Mouse (Mus musculus) MEL-GATA-1-ER (cell line): ENCODE measurements around the gene Cox4i1.

Experiments
- DNase-seq: peaks from one replicate; pipeline ENCODE4 v3.0.0-alpha.2; 2012; ENCODE audit warnings: low read depth; ENCODE audit errors: extremely low read depth

The Cox4i1 gene

GRCm38 (mm10) chr8:120667561-120668373, at the start of gene Cox4i1, which contains the start of gene Gm27021:
Gene Cox4i1 (plus strand): TSS chr8:120668222.
Gene Gm27021 (minus strand): TSS chr8:120668079.
- DNase-seq: no peak

- DNase-seq: no peak
Measured at GRCm38 (mm10) chr8:120619235-120620180, 48.5 kb upstream of the Cox4i1 start.

- DNase-seq: no peak
Measured at GRCm38 (mm10) chr8:120620441-120620840, 47.6 kb upstream of the Cox4i1 start.

- no peak for DNase-seq
Measured at GRCm38 (mm10) chr8:120622161-120622560, 45.9 kb upstream of the Cox4i1 start.

GRCm38 (mm10) chr8:120623608-120624007, 44.4 kb upstream of the Cox4i1 start:
- no peak for DNase-seq

GRCm38 (mm10) chr8:120626461-120626860, 41.6 kb upstream of the Cox4i1 start:
- DNase-seq: no peak

- DNase-seq: no peak
Measured at GRCm38 (mm10) chr8:120627298-120627697, 40.7 kb upstream of the Cox4i1 start.

GRCm38 (mm10) chr8:120630031-120630430, 38.0 kb upstream of the Cox4i1 start:
- DNase-seq: no peak

GRCm38 (mm10) chr8:120630848-120631247, 37.2 kb upstream of the Cox4i1 start:
- DNase-seq: no peak

- no peak for DNase-seq
Measured at GRCm38 (mm10) chr8:120631441-120632375, 36.3 kb upstream of the Cox4i1 start.

- no peak for DNase-seq
Measured at GRCm38 (mm10) chr8:120632969-120633664, 34.9 kb upstream of the Cox4i1 start.

- no peak for DNase-seq
Measured at GRCm38 (mm10) chr8:120633665-120634271, 34.3 kb upstream of the Cox4i1 start.

GRCm38 (mm10) chr8:120634329-120634839, 33.6 kb upstream of the Cox4i1 start:
- peak; percentile 14 for DNase-seq

- no peak for DNase-seq
Measured at GRCm38 (mm10) chr8:120641245-120641644, 26.8 kb upstream of the Cox4i1 start.

- no peak for DNase-seq
Measured at GRCm38 (mm10) chr8:120642031-120642662, 25.9 kb upstream of the Cox4i1 start.

- DNase-seq: no peak
Measured at GRCm38 (mm10) chr8:120644663-120645062, 23.4 kb upstream of the Cox4i1 start.

- no peak for DNase-seq
Measured at GRCm38 (mm10) chr8:120647532-120647931, 20.5 kb upstream of the Cox4i1 start, which contains the start of gene 1190005I06Rik. Gene 1190005I06Rik (minus strand): TSS chr8:120647632.

GRCm38 (mm10) chr8:120656322-120657052, 11.5 kb upstream of the Cox4i1 start:
- no peak for DNase-seq
